Mouse (Mus musculus) liver, adult (tissue): ENCODE data around the gene Epb41.
A peak's percentile ranks its signal among the peaks of the same experiment; 100 is the strongest.

Experiments used
- GATA4 ChIP-seq: IDR thresholded peaks from 2 replicates; pipeline ENCODE4 v1.6.1; 2014; ENCODE audit warnings: mild to moderate bottlenecking, low read length; ENCODE audit not compliant: insufficient replicate concordance

The Epb41 gene

GRCm38 (mm10) chr4:132079555-132080275 lies 4.6 kb upstream of the Epb41 start:
- TF ChIP-seq GATA4, result no peak

- TF ChIP-seq GATA4, result no peak
Measured at GRCm38 (mm10) chr4:132078296-132078714, 3.2 kb upstream of the Epb41 start.

DNA sequence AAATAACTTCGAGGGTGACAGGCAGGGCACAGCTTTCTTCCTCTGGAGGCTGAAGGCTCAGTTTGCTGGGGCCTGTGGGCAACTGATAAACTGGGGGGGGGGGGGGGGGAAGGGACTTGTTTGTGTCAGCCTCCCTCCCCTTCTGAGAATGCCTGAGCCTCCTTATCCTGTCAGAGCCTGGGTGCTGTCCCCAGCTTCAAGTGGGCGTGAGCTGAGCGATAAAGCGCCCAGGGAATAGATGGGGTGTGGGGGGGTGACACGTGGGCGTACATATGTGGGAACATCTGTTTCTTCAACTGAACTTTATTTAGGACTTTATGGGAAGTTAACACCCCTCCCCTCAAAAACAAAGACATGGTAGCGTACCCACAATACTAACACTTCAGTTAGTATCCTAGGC lies 2.3 kb upstream of the Epb41 start:
- TF ChIP-seq GATA4, result no peak

GRCm38 (mm10) chr4:132076480-132077405 lies 1.6 kb upstream of the Epb41 start:
- peak; percentile 57; the same call in 1 of the 2 replicates for TF ChIP-seq GATA4

DNA sequence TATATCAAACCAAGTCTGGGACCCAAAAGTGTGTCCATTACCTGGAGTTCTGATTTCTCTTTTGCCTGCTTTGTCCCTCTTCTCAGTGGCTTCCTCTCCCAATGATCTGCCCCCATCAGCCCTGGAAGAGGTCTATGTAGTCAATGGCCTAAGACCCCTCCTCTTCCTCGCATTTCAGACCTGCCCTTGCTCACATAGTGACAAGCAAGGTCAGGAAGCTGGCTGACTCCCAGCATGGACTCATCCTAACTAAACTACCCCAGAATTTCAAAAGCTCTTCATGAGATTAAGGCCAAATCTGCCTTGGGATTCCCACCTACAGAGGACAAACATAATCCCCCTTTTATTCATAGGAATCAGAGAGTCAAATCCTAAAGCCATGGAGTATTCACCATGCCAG lies 675 bp upstream of the Epb41 start:
- no peak for TF ChIP-seq GATA4

- no peak for TF ChIP-seq GATA4
Measured at GRCm38 (mm10) chr4:132074077-132074932, 816 bp downstream of the Epb41 start, which contains the start of gene Gm10300. TSS of gene Gm10300 (plus strand) at chr4:132074697.

DNA sequence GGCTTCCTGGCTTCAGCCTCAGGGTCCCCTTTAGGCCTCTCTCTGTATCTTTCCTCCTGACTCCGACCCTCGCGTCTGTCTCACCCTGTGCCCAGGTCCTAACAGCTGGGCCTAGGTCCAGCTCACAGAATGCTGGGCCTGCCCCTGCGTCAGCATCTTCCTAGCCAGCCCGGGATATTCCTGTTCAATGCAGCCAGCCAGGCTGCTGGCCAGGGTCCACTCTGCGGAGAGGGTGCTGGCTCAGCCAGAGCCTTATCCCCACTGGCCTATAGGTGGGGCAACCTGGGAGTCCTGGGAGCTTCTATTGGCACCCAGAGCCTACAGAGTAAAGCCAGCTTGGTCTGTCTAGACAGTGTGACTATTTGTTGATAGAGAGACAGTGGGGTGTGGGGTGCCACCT lies 2.2 kb downstream of the Epb41 start:
- TF ChIP-seq GATA4, result no peak

GRCm38 (mm10) chr4:132072156-132072555 lies 3.0 kb downstream of the Epb41 start:
- no peak for TF ChIP-seq GATA4

- no peak for TF ChIP-seq GATA4
Measured at GRCm38 (mm10) chr4:132071674-132072073, 3.4 kb downstream of the Epb41 start.

DNA sequence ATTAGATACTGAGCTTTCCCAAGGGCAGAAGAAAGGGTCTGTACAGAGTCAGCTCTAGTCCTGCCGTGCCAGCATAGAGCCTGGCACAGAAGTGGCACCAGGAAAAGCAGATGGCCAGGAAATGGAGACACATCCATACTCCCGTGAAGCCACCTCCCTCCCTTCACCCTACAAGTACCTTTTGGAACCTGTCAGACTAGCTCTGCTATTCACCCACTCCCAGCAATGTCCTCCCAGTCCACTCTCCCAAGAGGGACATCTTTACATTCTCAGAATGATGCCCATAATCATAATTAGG lies 7.2 kb downstream of the Epb41 start:
- TF ChIP-seq GATA4, result no peak

GRCm38 (mm10) chr4:132067112-132067937 lies 7.8 kb downstream of the Epb41 start:
- no peak for TF ChIP-seq GATA4

DNA sequence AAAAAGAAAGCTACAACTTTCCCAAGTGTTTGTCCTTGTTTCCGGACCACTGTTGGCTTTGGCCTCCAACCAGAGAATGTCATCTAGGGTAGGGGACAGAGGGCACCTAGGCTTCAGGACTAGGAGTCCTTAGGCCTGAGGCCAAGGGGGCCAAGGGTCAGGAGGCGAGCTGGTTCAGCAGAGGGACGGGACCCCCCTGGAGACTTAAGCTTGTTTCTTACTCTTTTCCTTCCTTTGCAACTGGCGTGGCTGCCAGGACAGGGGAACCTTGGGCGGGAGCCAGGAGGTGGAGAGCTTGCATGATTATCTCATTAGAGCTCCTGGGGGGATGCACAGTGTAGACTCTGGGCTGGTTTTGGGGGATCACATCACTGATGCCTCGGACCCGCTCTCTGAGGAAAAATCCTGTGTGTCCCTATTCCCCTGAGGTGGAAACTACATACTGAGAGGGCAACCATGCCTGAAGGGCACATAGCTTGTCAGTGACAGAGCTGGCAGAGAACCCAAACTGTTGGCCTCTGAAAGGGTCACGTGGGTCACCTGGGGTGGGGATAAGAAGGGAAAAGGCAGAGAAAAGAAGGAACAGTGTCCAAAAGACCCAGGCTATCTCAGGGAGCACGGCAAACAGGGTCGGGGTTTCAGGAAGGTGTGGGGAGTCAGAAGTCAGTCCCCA lies 8.9 kb downstream of the Epb41 start:
- peak; percentile 41; the same call in 1 of the 2 replicates for TF ChIP-seq GATA4

GRCm38 (mm10) chr4:132065578-132065977 lies 9.5 kb downstream of the Epb41 start:
- TF ChIP-seq GATA4, result no peak

DNA sequence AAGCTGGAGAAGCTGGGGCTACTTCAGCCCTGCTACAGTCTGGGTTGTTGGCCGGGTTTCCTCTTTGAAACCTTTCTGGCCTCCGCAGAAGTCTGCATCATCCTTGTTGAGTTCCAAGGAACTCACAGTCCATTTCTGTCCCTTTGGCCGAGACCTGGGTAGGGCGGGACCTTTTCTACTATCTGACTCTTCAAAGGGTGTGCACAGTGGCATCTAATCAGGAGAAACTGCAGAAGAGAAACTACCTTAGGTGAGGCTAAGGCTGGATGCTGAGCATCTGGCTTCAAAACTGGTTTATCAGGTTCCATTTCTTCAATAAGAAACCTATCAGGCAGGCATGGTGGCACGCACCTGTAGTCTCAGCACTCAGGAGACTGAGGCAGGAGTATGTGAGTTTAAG lies 10.6 kb downstream of the Epb41 start:
- TF ChIP-seq GATA4, result no peak
